Mouse (Mus musculus) embryonic facial prominence, embryonic 12.5 days (tissue): ENCODE measurements around the gene Atg7. TPM values are rescaled to one million over a fixed set of nuclear protein-coding genes. Genes with fewer than 3 reads are reported as not detected.
"Not testable (repeated sequence)": the region's sequence is repeated elsewhere in the genome, so short reads cannot be mapped to it uniquely, and the experiment has no call there.

Experiments
- ATAC-seq: fragments of 200-750 bp; cut with Nextera tagmentation; 2 replicates; pipeline ENCODE4 v1.8.0; 2017; ENCODE audit not compliant: insufficient number of reproducible peaks, insufficient read depth, low FRiP score, low TSS enrichment
- H3K27ac ChIP-seq: fragments of 300-500 bp; sonication (generic); 2 replicates; pipeline ENCODE4 v1.5.1; 2016; ENCODE audit warnings: mild to moderate bottlenecking
- H3K27me3 ChIP-seq: fragments of 300-500 bp; sonication (generic); 2 replicates; pipeline ENCODE4 v1.6.1; 2016; ENCODE audit warnings: mild to moderate bottlenecking, moderate library complexity
- H3K36me3 ChIP-seq: fragments of 300-500 bp; sonication (generic); 2 replicates; pipeline ENCODE4 v1.6.1; 2016; ENCODE audit warnings: mild to moderate bottlenecking
- H3K4me1 ChIP-seq: fragments of 300-500 bp; sonication (generic); 2 replicates; pipeline ENCODE4 v1.6.1; 2016
- H3K4me2 ChIP-seq: fragments of 300-500 bp; sonication (generic); replicated peaks from 2 replicates; pipeline ENCODE4 v1.6.1; 2016; ENCODE audit warnings: mild to moderate bottlenecking, moderate library complexity
- H3K4me3 ChIP-seq: fragments of 300-500 bp; sonication (generic); 2 replicates; pipeline ENCODE4 v1.5.1; 2016; ENCODE audit warnings: mild to moderate bottlenecking
- H3K9ac ChIP-seq: fragments of 300-500 bp; sonication (generic); 2 replicates; pipeline ENCODE4 v1.6.1; 2016; ENCODE audit warnings: mild to moderate bottlenecking, moderate library complexity
- H3K9me3 ChIP-seq: fragments of 300-500 bp; sonication (generic); 2 replicates; pipeline ENCODE4 v1.6.1; 2016; ENCODE audit warnings: mild to moderate bottlenecking, moderate library complexity
- WGBS: fragments of 180-500 bp; shearing (Covaris S2); methylation state at CpG from one replicate; pipeline ENCODE4 v1.1.7; 2016; 5-methylcytosine and 5-hydroxymethylcytosine counted together
- polyA plus RNA-seq: library from polyadenylated mRNA; unstranded; fragments of >200 nt; fragmentation: Nextera tagmentation; extraction: Ambion mirVana; gene quantifications from 2 replicates; pipeline ENCODE4 v1.2.1, GENCODE M21; 2016

The Atg7 gene
- polyA plus RNA-seq, 1 experiment from 2014 or later = 18.3 TPM

- Histone ChIP-seq H3K4me3 (no peak overlapping the region), H3K27me3 (no peaks in the 10 kb centered on the region), H3K9me3 (no peaks in the 10 kb centered on the region), H3K9ac (no peak overlapping the region), H3K4me1 (peaks cover 81% of the 10 kb centered on the region), H3K4me2 (no peak overlapping the region), H3K36me3 (peaks cover 38% of the 10 kb centered on the region), H3K27ac (no peak overlapping the region)
- WGBS = 57% methylated on average over 11 of the region's 11 CpGs
- no peak for ATAC-seq
Observed at GRCm38 (mm10) chr6:114886504-114887361, 243.8 kb downstream of the Atg7 start.

GRCm38 (mm10) chr6:114888922-114889321, 246.0 kb downstream of the Atg7 start:
- peak overlapping the region; percentile 73 for H3K27ac ChIP-seq
- WGBS = 18% methylated on average over 13 of the region's 13 CpGs
- H3K4me1 ChIP-seq = peaks cover 82% of the 10 kb centered on the region
- ATAC-seq = peak; percentile 90
- no peak overlapping the region for H3K9ac ChIP-seq
- no peak overlapping the region for H3K4me3 ChIP-seq
- no peaks in the 10 kb centered on the region for H3K9me3 ChIP-seq
- no peak overlapping the region for H3K4me2 ChIP-seq
- H3K27me3 ChIP-seq = no peaks in the 10 kb centered on the region
- peaks cover 36% of the 10 kb centered on the region for H3K36me3 ChIP-seq

DNA sequence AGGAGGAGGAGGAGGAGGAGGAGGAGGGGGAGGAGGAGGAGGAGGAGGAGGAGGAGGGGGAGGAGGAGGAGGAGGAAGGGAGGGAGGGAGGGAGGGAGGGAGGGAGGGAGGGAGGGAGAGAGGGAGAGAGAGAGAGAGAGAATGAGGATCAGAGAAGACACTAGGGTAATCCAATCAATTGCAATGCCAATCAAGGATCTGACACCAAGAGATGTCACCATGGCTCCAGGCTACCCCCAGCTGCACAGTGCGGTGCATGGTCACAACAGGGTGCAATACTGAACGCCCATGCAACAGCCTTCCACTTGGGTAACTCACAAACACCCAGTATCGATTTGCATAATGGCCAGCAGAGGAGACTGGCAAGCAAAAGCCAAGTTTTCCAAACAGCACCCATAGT, 247.1 kb downstream of the Atg7 start:
- Histone ChIP-seq H3K4me1 (peaks cover 80% of the 10 kb centered on the region), H3K36me3 (peaks cover 26% of the 10 kb centered on the region)
- not testable (repeated sequence) for H3K9ac ChIP-seq, ATAC-seq, H3K27me3 ChIP-seq, H3K4me2 ChIP-seq, H3K4me3 ChIP-seq, H3K9me3 ChIP-seq, H3K27ac ChIP-seq
- WGBS = 69% methylated on average over 3 of the region's 3 CpGs

GRCm38 (mm10) chr6:114890411-114891115, 247.7 kb downstream of the Atg7 start:
- Histone ChIP-seq H3K9ac (no peak overlapping the region), H3K27ac (peak overlapping the region; percentile 51), H3K4me3 (no peak overlapping the region), H3K27me3 (no peaks in the 10 kb centered on the region), H3K4me2 (no peak overlapping the region), H3K36me3 (peaks cover 25% of the 10 kb centered on the region), H3K9me3 (no peaks in the 10 kb centered on the region), H3K4me1 (peaks cover 79% of the 10 kb centered on the region)
- 51% methylated on average over 19 of the region's 19 CpGs for WGBS
- ATAC-seq = no peak

DNA sequence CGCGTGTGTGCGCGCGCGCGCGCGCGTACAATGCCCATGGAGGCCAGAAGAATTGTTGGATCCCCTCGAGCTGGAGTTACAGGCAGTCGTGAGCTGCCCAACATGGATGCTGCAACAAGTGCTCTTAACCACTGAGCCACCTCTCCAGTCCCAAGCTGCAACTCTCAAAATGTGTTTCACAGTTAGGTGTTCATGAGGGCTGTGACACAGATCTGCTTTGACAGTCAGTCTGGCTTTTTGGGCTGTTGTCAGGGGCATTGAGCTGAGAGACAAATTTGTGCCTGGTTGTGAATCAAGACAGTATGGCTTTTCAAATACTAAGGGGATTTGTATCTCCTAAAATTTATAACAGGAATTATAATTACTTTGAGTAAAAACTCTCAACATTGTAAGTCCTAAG, 248.4 kb downstream of the Atg7 start:
- 91% methylated on average over 12 of the region's 12 CpGs for WGBS
- ATAC-seq = no peak
- Histone ChIP-seq H3K9ac (no peak overlapping the region), H3K27me3 (no peaks in the 10 kb centered on the region), H3K9me3 (no peaks in the 10 kb centered on the region), H3K36me3 (peaks cover 20% of the 10 kb centered on the region; the same call in 1 of the 2 replicates), H3K27ac (peak overlapping the region; percentile 51; the same call in 1 of the 2 replicates), H3K4me1 (peaks cover 73% of the 10 kb centered on the region), H3K4me2 (no peak overlapping the region), H3K4me3 (no peak overlapping the region)

DNA sequence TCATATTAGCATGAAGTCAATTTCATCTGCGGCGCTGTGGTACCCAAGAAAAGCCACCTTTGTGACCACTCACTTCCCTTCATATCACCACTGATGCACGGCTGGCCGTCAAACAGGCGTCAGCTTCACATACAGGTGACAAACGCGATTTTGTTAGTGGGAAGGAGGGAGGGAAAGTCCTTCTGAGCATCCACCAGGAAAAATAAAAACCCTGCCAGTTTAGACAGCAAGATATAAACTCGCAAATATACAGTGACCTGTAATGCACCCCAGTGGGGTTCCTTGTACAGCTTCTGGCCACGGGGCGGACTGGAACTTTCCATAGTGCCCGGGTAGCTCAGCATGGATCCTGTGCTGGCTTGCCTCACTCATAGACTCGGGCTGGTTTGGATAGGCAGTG, 248.9 kb downstream of the Atg7 start:
- Histone ChIP-seq H3K9me3 (no peaks in the 10 kb centered on the region), H3K36me3 (peaks cover 22% of the 10 kb centered on the region), H3K4me3 (no peak overlapping the region), H3K9ac (no peak overlapping the region), H3K4me2 (no peak overlapping the region), H3K4me1 (peaks cover 69% of the 10 kb centered on the region), H3K27ac (peak overlapping the region; percentile 67), H3K27me3 (no peaks in the 10 kb centered on the region)
- WGBS = 67% methylated on average over 12 of the region's 12 CpGs
- no peak for ATAC-seq

DNA sequence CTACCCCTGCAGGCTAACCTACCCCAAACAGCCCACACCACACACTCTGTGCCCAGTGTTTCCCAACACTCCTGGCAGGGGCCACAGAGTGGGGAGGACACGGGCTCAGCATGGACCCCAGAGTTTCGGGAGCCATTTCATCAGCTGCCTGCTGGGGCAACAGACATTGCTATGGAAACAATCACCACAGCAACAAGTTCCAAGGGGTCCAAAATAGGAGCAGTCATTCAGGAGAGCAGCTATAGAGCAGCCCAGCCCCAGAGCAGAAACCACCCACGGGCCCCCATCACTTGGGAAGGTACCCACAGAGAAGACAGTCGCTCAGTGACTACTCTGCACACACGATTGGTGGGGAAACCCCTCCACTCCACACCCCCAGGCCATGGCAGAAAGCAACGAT, 249.5 kb downstream of the Atg7 start:
- peaks cover 26% of the 10 kb centered on the region for H3K36me3 ChIP-seq
- no peak overlapping the region for H3K9ac ChIP-seq
- peaks cover 63% of the 10 kb centered on the region for H3K4me1 ChIP-seq
- no peak overlapping the region; the same call in 1 of the 2 replicates for H3K4me2 ChIP-seq
- H3K27me3 ChIP-seq = no peaks in the 10 kb centered on the region
- ATAC-seq = no peak
- no peak overlapping the region for H3K4me3 ChIP-seq
- H3K9me3 ChIP-seq = no peaks in the 10 kb centered on the region
- H3K27ac ChIP-seq = peak overlapping the region; percentile 67
- 37% methylated on average over 6 of the region's 6 CpGs for WGBS

- 67% methylated on average over 20 of the region's 20 CpGs for WGBS
- H3K9ac ChIP-seq = no peak overlapping the region
- peaks cover 55% of the 10 kb centered on the region for H3K4me1 ChIP-seq
- peaks cover 28% of the 10 kb centered on the region for H3K36me3 ChIP-seq
- H3K4me3 ChIP-seq = no peak overlapping the region
- H3K4me2 ChIP-seq = no peak overlapping the region
- H3K27ac ChIP-seq = no peak overlapping the region
- no peaks in the 10 kb centered on the region for H3K9me3 ChIP-seq
- no peak for ATAC-seq
- H3K27me3 ChIP-seq = no peaks in the 10 kb centered on the region
Observed at GRCm38 (mm10) chr6:114893427-114894209, 250.7 kb downstream of the Atg7 start.

GRCm38 (mm10) chr6:114894548-114895106, 251.7 kb downstream of the Atg7 start:
- peaks cover 25% of the 10 kb centered on the region for H3K36me3 ChIP-seq
- H3K27ac ChIP-seq = no peak overlapping the region
- no peak for ATAC-seq
- H3K27me3 ChIP-seq = no peaks in the 10 kb centered on the region
- no peaks in the 10 kb centered on the region for H3K9me3 ChIP-seq
- WGBS = 52% methylated on average over 4 of the region's 4 CpGs
- H3K9ac ChIP-seq = no peak overlapping the region
- no peak overlapping the region for H3K4me2 ChIP-seq
- H3K4me1 ChIP-seq = peaks cover 56% of the 10 kb centered on the region
- no peak overlapping the region for H3K4me3 ChIP-seq

DNA sequence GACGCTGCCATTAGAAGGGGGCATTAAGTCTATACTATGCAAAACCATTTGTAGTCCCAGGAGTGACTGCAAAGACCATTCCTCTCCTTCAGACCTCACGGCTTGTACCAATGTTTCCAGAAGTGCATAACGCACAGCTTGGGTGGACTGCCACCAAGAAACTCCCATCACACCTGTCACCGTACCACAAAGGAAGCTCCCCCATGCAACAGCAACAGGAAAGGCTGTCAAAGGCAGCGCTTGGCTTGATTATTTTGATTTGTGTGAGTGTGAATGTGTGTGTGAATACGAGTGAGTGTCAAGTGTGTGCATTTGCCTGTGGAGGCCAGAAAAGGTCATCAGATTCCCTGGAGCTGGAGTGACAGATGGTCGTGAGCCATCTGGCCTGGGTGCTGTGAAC, 252.3 kb downstream of the Atg7 start:
- peaks cover 62% of the 10 kb centered on the region for H3K4me1 ChIP-seq
- 91% methylated on average over 7 of the region's 7 CpGs for WGBS
- no peak overlapping the region for H3K4me3 ChIP-seq
- H3K4me2 ChIP-seq = no peak overlapping the region
- no peaks in the 10 kb centered on the region for H3K9me3 ChIP-seq
- no peaks in the 10 kb centered on the region for H3K27me3 ChIP-seq
- no peak overlapping the region for H3K9ac ChIP-seq
- H3K36me3 ChIP-seq = peaks cover 23% of the 10 kb centered on the region
- ATAC-seq = no peak
- no peak overlapping the region for H3K27ac ChIP-seq

- peaks cover 63% of the 10 kb centered on the region for H3K4me1 ChIP-seq
- H3K36me3 ChIP-seq = peaks cover 19% of the 10 kb centered on the region
- 91% methylated on average over 2 of the region's 2 CpGs for WGBS
Observed at GRCm38 (mm10) chr6:114896281-114896680, 253.4 kb downstream of the Atg7 start.

More at GRCm38 (mm10) chr6:114896281-114896680, 253.4 kb downstream of the Atg7 start:
- H3K9ac ChIP-seq = no peak overlapping the region
- H3K27me3 ChIP-seq = no peaks in the 10 kb centered on the region
- H3K9me3 ChIP-seq = no peaks in the 10 kb centered on the region
- no peak overlapping the region for H3K4me2 ChIP-seq
- H3K27ac ChIP-seq = no peak overlapping the region
- no peak overlapping the region for H3K4me3 ChIP-seq
- ATAC-seq = no peak
